Mouse (Mus musculus): Measurements from ENCODE around the gene Myh13.

DNA sequence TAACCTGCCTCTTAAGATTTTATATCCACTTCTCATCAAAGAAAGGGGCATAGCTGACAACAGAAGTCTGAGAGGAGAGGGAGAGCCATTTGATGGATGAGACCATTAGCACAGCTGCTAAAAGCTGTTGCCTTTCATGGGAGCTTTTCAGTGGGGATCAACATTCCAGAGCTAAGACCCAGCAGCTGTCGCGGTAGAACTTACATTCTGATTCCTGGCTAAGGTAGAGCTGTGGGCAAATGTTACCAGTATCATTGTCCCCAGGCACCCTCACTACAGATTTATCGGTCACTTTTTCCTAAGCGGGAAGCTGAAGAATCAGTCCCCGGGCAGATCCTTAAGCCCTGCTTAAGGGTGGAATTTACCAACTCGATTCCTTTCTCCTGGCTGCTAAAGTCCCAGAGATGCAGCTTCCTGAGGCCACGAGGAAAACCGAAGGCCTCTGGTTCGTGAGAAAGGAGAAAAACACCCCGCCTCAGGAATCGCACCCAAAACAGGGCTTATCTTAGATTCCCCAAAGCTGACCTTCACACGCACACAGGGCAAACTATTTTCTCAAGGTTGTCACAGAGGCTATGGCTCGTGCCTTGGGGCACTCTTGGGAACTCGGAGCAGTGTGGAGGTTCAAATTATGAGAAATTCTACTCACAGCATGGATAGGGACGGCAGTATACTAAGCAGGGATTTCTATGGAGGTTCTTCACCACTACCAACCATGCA, 7.6 kb upstream of the Myh13 start:
- TF ChIP-seq CTCF (IDR thresholded peaks at IDR 0.05; ENCODE audit: borderline replicate concordance, insufficient read depth, low read length), result no peak
- no peak for TF ChIP-seq POLR2A (IDR thresholded peaks at IDR 0.05; ENCODE audit: low read depth, low read length)

All from embryonic fibroblast, embryonic 13.5 days (primary cell).